Mouse (Mus musculus) forebrain, embryonic 15.5 days (tissue): ENCODE data around the gene Cfap206. TPM values are rescaled to one million over a fixed set of nuclear protein-coding genes. Genes with fewer than 3 reads are reported as not detected.
"Not testable (repeated sequence)": the region's sequence is repeated elsewhere in the genome, so short reads cannot be mapped to it uniquely, and the experiment has no call there.

ENCODE experiments used
- ATAC-seq: fragments of 200-750 bp; cut with Nextera tagmentation; replicated peaks from 2 replicates; pipeline ENCODE4 v1.8.0; 2017; ENCODE audit warnings: mild to moderate bottlenecking, moderate TSS enrichment, moderate library complexity
- H3K27ac ChIP-seq: fragments of 300-500 bp; sonication (generic); replicated peaks from 2 replicates; pipeline ENCODE4 v1.5.1; 2015; ENCODE audit warnings: mild to moderate bottlenecking, inconsistent platforms
- H3K27me3 ChIP-seq: fragments of 300-500 bp; sonication (generic); 2 replicates; pipeline ENCODE4 v1.6.1; 2015; ENCODE audit warnings: inconsistent platforms
- H3K36me3 ChIP-seq: fragments of 300-500 bp; sonication (generic); 2 replicates; pipeline ENCODE4 v1.6.1; 2015; ENCODE audit warnings: mild to moderate bottlenecking, inconsistent platforms
- H3K4me1 ChIP-seq: fragments of 300-500 bp; sonication (generic); 2 replicates; pipeline ENCODE4 v1.6.1; 2015; ENCODE audit warnings: inconsistent platforms
- H3K4me2 ChIP-seq: fragments of 300-500 bp; sonication (generic); replicated peaks from 2 replicates; pipeline ENCODE4 v1.6.1; 2015; ENCODE audit warnings: mild to moderate bottlenecking, inconsistent platforms
- H3K4me3 ChIP-seq: fragments of 300-500 bp; sonication (generic); 2 replicates; pipeline ENCODE4 v1.5.1; 2015; ENCODE audit warnings: mild to moderate bottlenecking, inconsistent platforms
- H3K9ac ChIP-seq: fragments of 300-500 bp; sonication (generic); replicated peaks from 2 replicates; pipeline ENCODE4 v1.6.1; 2015; ENCODE audit warnings: mild to moderate bottlenecking, inconsistent platforms
- H3K9me3 ChIP-seq: fragments of 300-500 bp; sonication (generic); 2 replicates; pipeline ENCODE4 v1.6.1; 2016; ENCODE audit warnings: inconsistent platforms
- WGBS: fragments of 180-500 bp; shearing (Covaris S2); methylation state at CpG from one replicate; pipeline ENCODE4 v1.1.7; 2015; ENCODE audit warnings: mixed read lengths; 5-methylcytosine and 5-hydroxymethylcytosine counted together
- polyA plus RNA-seq: library from polyadenylated mRNA; unstranded; fragments of >200 nt; fragmentation: Nextera tagmentation; extraction: Ambion mirVana; gene quantifications from 2 replicates; pipeline ENCODE4 v1.2.1, GENCODE M21; 2015

Cfap206 gene
- polyA plus RNA-seq, result 2.2 and 2.7 TPM in 2 replicates

- H3K36me3 ChIP-seq, result no peaks in the 10 kb centered on the region
- peak within 1 kb of the TSS; percentile 78 for H3K4me2 ChIP-seq
- WGBS, result under 1% methylated on average over 38 of the region's 38 CpGs
- H3K9me3 ChIP-seq, result no peaks in the 10 kb centered on the region
- no peaks in the 10 kb centered on the region for H3K27me3 ChIP-seq
- no peak within 1 kb of the TSS for H3K27ac ChIP-seq
- peak within 1 kb of the TSS; percentile 41 for H3K9ac ChIP-seq
- peak within 1 kb of the TSS; percentile 47 for H3K4me3 ChIP-seq
- peak; percentile 96 for ATAC-seq
- 0 out of 2 replicates have a peak, but pooled peaks cover 7% of the 10 kb centered on the region for H3K4me1 ChIP-seq
Measured at GRCm38 (mm10) chr4:34729851-34730341, at the start of gene Cfap206. TSS of gene Cfap206 (minus strand) at chr4:34730206.

GRCm38 (mm10) chr4:34777677-34778527 lies 47.9 kb upstream of the Cfap206 start, which contains the start of gene Smim8:
TSS of gene Smim8 (minus strand) at chr4:34778423.
- Histone ChIP-seq H3K4me3 (peak within 1 kb of the TSS; percentile 64), H3K36me3 (no peaks in the 10 kb centered on the region), H3K4me2 (peak within 1 kb of the TSS; percentile 73), H3K27me3 (0 out of 2 replicates have a peak, but pooled peaks cover 3% of the 10 kb centered on the region), H3K9ac (peak within 1 kb of the TSS; percentile 64), H3K4me1 (peaks cover 8% of the 10 kb centered on the region), H3K9me3 (no peaks in the 10 kb centered on the region), H3K27ac (peak within 1 kb of the TSS; percentile 72)
- WGBS, result 5% methylated on average over 40 of the region's 40 CpGs
- ATAC-seq, result peak; percentile 95

- no peak overlapping the region for H3K4me2 ChIP-seq
- H3K4me1 ChIP-seq, result 0 out of 2 replicates have a peak, but pooled peaks cover 6% of the 10 kb centered on the region
- 0 out of 2 replicates have a peak, but pooled peaks cover 3% of the 10 kb centered on the region for H3K27me3 ChIP-seq
- no peaks in the 10 kb centered on the region for H3K9me3 ChIP-seq
- no peak for ATAC-seq
- H3K27ac ChIP-seq, result no peak overlapping the region
- no peak overlapping the region for H3K9ac ChIP-seq
- 11% methylated on average over 8 of the region's 8 CpGs for WGBS
- peaks cover 10% of the 10 kb centered on the region for H3K36me3 ChIP-seq
- no peak overlapping the region for H3K4me3 ChIP-seq
Measured at GRCm38 (mm10) chr4:34771652-34772371, 41.8 kb upstream of the Cfap206 start.

GRCm38 (mm10) chr4:34756163-34756562 lies 26.2 kb upstream of the Cfap206 start, which contains the start of gene Gm136:
TSS of gene Gm136 (minus strand) at chr4:34756263.
- ATAC-seq, result no peak

GRCm38 (mm10) chr4:34749236-34749635 lies 19.2 kb upstream of the Cfap206 start:
- 59% methylated on average over 6 of the region's 6 CpGs for WGBS
- H3K9ac ChIP-seq, result no peak overlapping the region
- no peaks in the 10 kb centered on the region for H3K27me3 ChIP-seq
- H3K27ac ChIP-seq, result no peak overlapping the region
- H3K4me3 ChIP-seq, result no peak overlapping the region
- no peaks in the 10 kb centered on the region for H3K4me1 ChIP-seq
- no peak overlapping the region for H3K4me2 ChIP-seq
- ATAC-seq, result no peak
- H3K9me3 ChIP-seq, result no peaks in the 10 kb centered on the region
- no peaks in the 10 kb centered on the region for H3K36me3 ChIP-seq

More at GRCm38 (mm10) chr4:34756163-34756562, 26.2 kb upstream of the Cfap206 start, which contains the start of gene Gm136:
- 86% methylated on average over 1 of the region's 1 CpGs for WGBS
- Histone ChIP-seq H3K9me3 (no peaks in the 10 kb centered on the region), H3K27ac (no peak within 1 kb of the TSS), H3K9ac (no peak within 1 kb of the TSS), H3K36me3 (no peaks in the 10 kb centered on the region), H3K4me3 (no peak within 1 kb of the TSS), H3K4me2 (no peak within 1 kb of the TSS), H3K27me3 (no peaks in the 10 kb centered on the region), H3K4me1 (no peaks in the 10 kb centered on the region)

- 86% methylated on average over 3 of the region's 3 CpGs for WGBS
Measured at GRCm38 (mm10) chr4:34734461-34734860, 4.5 kb upstream of the Cfap206 start.

GRCm38 (mm10) chr4:34733415-34733814 lies 3.4 kb upstream of the Cfap206 start:
- H3K9me3 ChIP-seq, H3K4me2 ChIP-seq, H3K4me3 ChIP-seq, H3K27ac ChIP-seq, ATAC-seq, H3K27me3 ChIP-seq, H3K4me1 ChIP-seq, H3K36me3 ChIP-seq, H3K9ac ChIP-seq: not testable (repeated sequence)
- WGBS, result 27% methylated on average over 2 of the region's 2 CpGs

More at GRCm38 (mm10) chr4:34734461-34734860, 4.5 kb upstream of the Cfap206 start:
- H3K27me3 ChIP-seq, result no peaks in the 10 kb centered on the region
- H3K4me1 ChIP-seq, result 0 out of 2 replicates have a peak, but pooled peaks cover 7% of the 10 kb centered on the region
- no peak overlapping the region for H3K4me2 ChIP-seq
- no peak overlapping the region for H3K27ac ChIP-seq
- ATAC-seq, result no peak
- no peak overlapping the region for H3K9ac ChIP-seq
- H3K9me3 ChIP-seq, result no peaks in the 10 kb centered on the region
- H3K4me3 ChIP-seq, result no peak overlapping the region
- no peaks in the 10 kb centered on the region for H3K36me3 ChIP-seq

- ATAC-seq, H3K4me3 ChIP-seq, H3K36me3 ChIP-seq, H3K27me3 ChIP-seq, H3K27ac ChIP-seq, H3K9me3 ChIP-seq, H3K4me1 ChIP-seq, H3K4me2 ChIP-seq, H3K9ac ChIP-seq: not testable (repeated sequence)
- WGBS, result 88% methylated on average over 3 of the region's 3 CpGs
Measured at GRCm38 (mm10) chr4:34725710-34726109, 4.3 kb downstream of the Cfap206 start.

- H3K27me3 ChIP-seq, result no peaks in the 10 kb centered on the region
- WGBS, result 55% methylated on average over 4 of the region's 4 CpGs
- H3K9me3 ChIP-seq, result no peaks in the 10 kb centered on the region
- ATAC-seq, result no peak
- H3K9ac ChIP-seq, result no peak overlapping the region
- H3K4me1 ChIP-seq, result no peaks in the 10 kb centered on the region
- H3K4me2 ChIP-seq, result no peak overlapping the region
- H3K36me3 ChIP-seq, result no peaks in the 10 kb centered on the region
- no peak overlapping the region for H3K4me3 ChIP-seq
- H3K27ac ChIP-seq, result no peak overlapping the region
Measured at GRCm38 (mm10) chr4:34724306-34724705, 5.7 kb downstream of the Cfap206 start.

GRCm38 (mm10) chr4:34723186-34723585 lies 6.8 kb downstream of the Cfap206 start:
- no peak for ATAC-seq
- Histone ChIP-seq H3K4me1 (no peaks in the 10 kb centered on the region), H3K4me2 (no peak overlapping the region), H3K27ac (no peak overlapping the region), H3K9me3 (no peaks in the 10 kb centered on the region), H3K27me3 (no peaks in the 10 kb centered on the region), H3K4me3 (no peak overlapping the region), H3K9ac (no peak overlapping the region), H3K36me3 (no peaks in the 10 kb centered on the region)
- WGBS, result 77% methylated on average over 4 of the region's 4 CpGs

- WGBS, result 93% methylated on average over 7 of the region's 7 CpGs
- Histone ChIP-seq H3K27ac (no peak overlapping the region), H3K27me3 (no peaks in the 10 kb centered on the region), H3K4me3 (no peak overlapping the region), H3K9ac (no peak overlapping the region), H3K4me1 (no peaks in the 10 kb centered on the region), H3K4me2 (no peak overlapping the region), H3K36me3 (no peaks in the 10 kb centered on the region), H3K9me3 (no peaks in the 10 kb centered on the region)
- no peak for ATAC-seq
Measured at GRCm38 (mm10) chr4:34720127-34720895, 9.7 kb downstream of the Cfap206 start.
